Mouse (Mus musculus): Measurements from ENCODE around the gene Gpr132. TPM values are rescaled to one million over a fixed set of nuclear protein-coding genes. Genes with fewer than 3 reads are reported as not detected.
A peak's percentile ranks its signal among the peaks of the same experiment; 100 is the strongest.

Gene Gpr132
- total and polyA plus RNA-seq, 3 experiments, result 0.11 to 0.14 TPM; not detected in 1

- Histone ChIP-seq H3K36me3 (replicated peaks) (no peaks in the 10 kb centered on the region), H3K4me3 (ENCODE audit: low read depth, low read length) (no peak overlapping the region), H3K9me3 (replicated peaks) (no peaks in the 10 kb centered on the region), H3K4me1 (ENCODE audit: insufficient read depth, low read depth, low read length) (no peaks in the 10 kb centered on the region), H3K27me3 (ENCODE audit: insufficient read depth, low read length) (peaks cover 13% of the 10 kb centered on the region)
- TF ChIP-seq GATA1 (IDR thresholded peaks at IDR 0.05; ENCODE audit: borderline replicate concordance, low read length) (no peak), TAL1 (conservative IDR thresholded peaks at IDR 0.05; ENCODE audit: low read depth, low read length) (no peak), GATA2 (IDR thresholded peaks at IDR 0.05; ENCODE audit: borderline replicate concordance, low read depth, low read length) (no peak), CTCF (IDR thresholded peaks at IDR 0.05; ENCODE audit: low read depth, low read length) (no peak), POLR2AphosphoS5 (IDR thresholded peaks at IDR 0.05; ENCODE audit: insufficient replicate concordance, low read depth, low read length) (no peak)
- ATAC-seq (ENCODE audit: extremely low read depth, insufficient number of reproducible peaks, low FRiP score, poor library complexity, severe bottlenecking) (no peak), DNase-seq (ENCODE audit: low spot score) (no peak)
Observed at GRCm38 (mm10) chr12:112859930-112860329, 8.1 kb downstream of the Gpr132 start.

GRCm38 (mm10) chr12:112858581-112859336 is 9.3 kb downstream of the Gpr132 start:
- Histone ChIP-seq H3K4me1 (ENCODE audit: insufficient read depth, low read depth, low read length) (no peaks in the 10 kb centered on the region), H3K4me3 (ENCODE audit: low read depth, low read length) (no peak overlapping the region), H3K9me3 (replicated peaks) (no peaks in the 10 kb centered on the region), H3K36me3 (replicated peaks) (no peaks in the 10 kb centered on the region), H3K27me3 (ENCODE audit: insufficient read depth, low read length) (peaks cover 14% of the 10 kb centered on the region)
- ATAC-seq (ENCODE audit: extremely low read depth, insufficient number of reproducible peaks, low FRiP score, poor library complexity, severe bottlenecking) (no peak), DNase-seq (ENCODE audit: low spot score) (no peak)
- TF ChIP-seq POLR2AphosphoS5 (IDR thresholded peaks at IDR 0.05; ENCODE audit: insufficient replicate concordance, low read depth, low read length), result no peak
- TF ChIP-seq GATA2 (IDR thresholded peaks at IDR 0.05; ENCODE audit: borderline replicate concordance, low read depth, low read length), result no peak
- no peak for TF ChIP-seq TAL1 (conservative IDR thresholded peaks at IDR 0.05; ENCODE audit: low read depth, low read length)
- TF ChIP-seq GATA1 (IDR thresholded peaks at IDR 0.05; ENCODE audit: borderline replicate concordance, low read length), result no peak
- no peak for TF ChIP-seq CTCF (IDR thresholded peaks at IDR 0.05; ENCODE audit: low read depth, low read length)

GRCm38 (mm10) chr12:112857021-112857925 is 10.8 kb downstream of the Gpr132 start:
- DNase-seq (ENCODE audit: low spot score) (no peak), ATAC-seq (ENCODE audit: extremely low read depth, insufficient number of reproducible peaks, low FRiP score, poor library complexity, severe bottlenecking) (no peak)
- no peak overlapping the region for H3K4me3 ChIP-seq (ENCODE audit: low read depth, low read length)
- peaks cover 8% of the 10 kb centered on the region for H3K4me1 ChIP-seq (ENCODE audit: insufficient read depth, low read depth, low read length)
- H3K36me3 ChIP-seq (replicated peaks), result no peaks in the 10 kb centered on the region
- no peaks in the 10 kb centered on the region for H3K9me3 ChIP-seq (replicated peaks)
- TF ChIP-seq GATA1 (IDR thresholded peaks at IDR 0.05; ENCODE audit: borderline replicate concordance, low read length) (no peak), CTCF (IDR thresholded peaks at IDR 0.05; ENCODE audit: low read depth, low read length) (no peak), GATA2 (IDR thresholded peaks at IDR 0.05; ENCODE audit: borderline replicate concordance, low read depth, low read length) (no peak), TAL1 (conservative IDR thresholded peaks at IDR 0.05; ENCODE audit: low read depth, low read length) (no peak)
- H3K27me3 ChIP-seq (ENCODE audit: insufficient read depth, low read length), result peaks cover 21% of the 10 kb centered on the region

GRCm38 (mm10) chr12:112856338-112856737 is 11.7 kb downstream of the Gpr132 start:
- Histone ChIP-seq H3K36me3 (replicated peaks) (no peaks in the 10 kb centered on the region), H3K4me3 (ENCODE audit: low read depth, low read length) (no peak overlapping the region), H3K27me3 (ENCODE audit: insufficient read depth, low read length) (peaks cover 19% of the 10 kb centered on the region), H3K4me1 (ENCODE audit: insufficient read depth, low read depth, low read length) (peaks cover 8% of the 10 kb centered on the region), H3K9me3 (replicated peaks) (no peaks in the 10 kb centered on the region)
- ATAC-seq (ENCODE audit: extremely low read depth, insufficient number of reproducible peaks, low FRiP score, poor library complexity, severe bottlenecking), result no peak
- TF ChIP-seq GATA1 (IDR thresholded peaks at IDR 0.05; ENCODE audit: borderline replicate concordance, low read length), result no peak
- TF ChIP-seq TAL1 (conservative IDR thresholded peaks at IDR 0.05; ENCODE audit: low read depth, low read length), result no peak
- TF ChIP-seq POLR2AphosphoS5 (IDR thresholded peaks at IDR 0.05; ENCODE audit: insufficient replicate concordance, low read depth, low read length), result no peak
- no peak for TF ChIP-seq CTCF (IDR thresholded peaks at IDR 0.05; ENCODE audit: low read depth, low read length)
- TF ChIP-seq GATA2 (IDR thresholded peaks at IDR 0.05; ENCODE audit: borderline replicate concordance, low read depth, low read length), result no peak
- DNase-seq (ENCODE audit: low spot score), result no peak

- Histone ChIP-seq H3K4me1 (ENCODE audit: insufficient read depth, low read depth, low read length) (peaks cover 8% of the 10 kb centered on the region), H3K9me3 (replicated peaks) (no peaks in the 10 kb centered on the region), H3K27me3 (ENCODE audit: insufficient read depth, low read length) (peaks cover 22% of the 10 kb centered on the region), H3K36me3 (replicated peaks) (no peaks in the 10 kb centered on the region), H3K4me3 (ENCODE audit: low read depth, low read length) (no peak overlapping the region)
- DNase-seq (ENCODE audit: low spot score), result no peak
- TF ChIP-seq GATA2 (IDR thresholded peaks at IDR 0.05; ENCODE audit: borderline replicate concordance, low read depth, low read length), result no peak
- TF ChIP-seq GATA1 (IDR thresholded peaks at IDR 0.05; ENCODE audit: borderline replicate concordance, low read length), result no peak
- TF ChIP-seq CTCF (IDR thresholded peaks at IDR 0.05; ENCODE audit: low read depth, low read length), result no peak
- no peak for TF ChIP-seq TAL1 (conservative IDR thresholded peaks at IDR 0.05; ENCODE audit: low read depth, low read length)
- no peak for TF ChIP-seq POLR2AphosphoS5 (IDR thresholded peaks at IDR 0.05; ENCODE audit: insufficient replicate concordance, low read depth, low read length)
- ATAC-seq (ENCODE audit: extremely low read depth, insufficient number of reproducible peaks, low FRiP score, poor library complexity, severe bottlenecking), result peak; percentile 10; the same call in 1 of the 2 replicates
Observed at GRCm38 (mm10) chr12:112854610-112855333, 13.3 kb downstream of the Gpr132 start.
